ENCODE assay signal across 17 mouse cellular contexts in the genomic region with DNA sequence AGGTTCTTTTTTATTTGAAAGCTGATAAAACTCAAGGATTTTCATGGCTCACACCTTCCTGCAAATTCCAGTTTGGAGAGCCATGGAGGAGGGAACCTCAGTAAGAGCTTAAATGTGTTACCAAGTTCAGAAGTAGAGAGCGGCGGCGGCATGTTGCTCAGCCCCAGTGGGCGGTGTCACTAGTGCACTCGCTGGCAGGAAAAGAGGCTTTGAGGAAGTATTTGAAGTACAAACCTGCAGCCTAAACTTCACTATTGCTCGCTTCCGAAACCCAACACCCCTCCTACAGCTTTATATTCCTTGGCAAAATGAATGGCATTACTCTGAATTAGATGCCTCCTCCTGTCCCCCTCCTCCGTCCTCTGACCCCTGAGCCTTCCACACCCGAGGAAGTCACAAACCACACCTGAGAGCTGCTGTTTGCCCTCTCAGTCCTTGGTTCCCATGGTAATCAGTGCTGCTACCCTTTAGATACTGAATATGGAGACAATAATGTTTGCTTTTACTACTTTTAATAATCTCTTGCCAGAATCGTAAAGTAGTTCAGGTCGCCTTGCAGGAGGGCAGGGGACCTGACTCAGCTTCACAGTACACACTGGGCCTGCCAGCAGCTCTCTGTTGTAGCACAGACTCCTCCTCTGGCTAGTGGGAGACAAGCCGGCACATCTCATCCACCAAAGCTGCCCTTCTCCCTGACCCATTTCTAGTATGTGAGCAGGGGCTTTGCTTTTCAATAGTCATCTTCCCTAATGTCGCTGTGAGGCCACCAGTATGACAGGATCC.
DNase-seq lines count a peak whose midpoint lies in the region; ATAC-seq and TF ChIP-seq lines count a peak whose summit lies in the region.
"Had no signal": no experiment of that assay in that cellular context is flagged by ENCODE, and none has a peak within 500 bp of the region (broad histone marks: within the 10 kb centered on the region; RNA-seq: fewer than 3 reads in every experiment).

No protein-coding gene starts in this region.

- peaks cover 49% of the 10 kb centered on the region for H3K36me3 ChIP-seq in lung, embryonic 14.5 days (ENCODE audit: insufficient read depth)
- peaks cover 64% of the 10 kb centered on the region for H3K36me3 ChIP-seq in intestine, embryonic 14.5 days (ENCODE audit: control insufficient read depth, insufficient read depth, low read length)

- no peaks in the 10 kb centered on the region for H3K27me3 ChIP-seq in lung, embryonic 14.5 days (ENCODE audit: insufficient read depth, low read length)
- H3K27me3 ChIP-seq in intestine, embryonic 14.5 days (replicated peaks; ENCODE audit: control insufficient read depth, insufficient read depth, low read length): no peaks in the 10 kb centered on the region
- H3K27me3 ChIP-seq: embryonic facial prominence, embryonic 15.5 days; heart, embryonic 15.5 days; hindbrain, embryonic 13.5 days; limb, embryonic 13.5 days; midbrain, embryonic 12.5 days had no signal

- WGBS in lung, embryonic 14.5 days: 67% methylated on average over 13 of the region's 13 CpGs
- WGBS in intestine, embryonic 14.5 days: 78% methylated on average over 13 of the region's 13 CpGs

- ATAC-seq in lung, embryonic 14.5 days (ENCODE audit: insufficient read depth): no peak
- ATAC-seq in intestine, embryonic 14.5 days (replicated peaks; ENCODE audit: low FRiP score, low TSS enrichment, low read depth): peak; percentile 78
- ATAC-seq in megakaryocyte-erythroid progenitor cell, adult 5-6 weeks (replicated peaks; ENCODE audit: low FRiP score, low TSS enrichment, poor library complexity, severe bottlenecking): peak; percentile 48

- no peaks in the 10 kb centered on the region for H3K4me1 ChIP-seq in lung, embryonic 14.5 days (ENCODE audit: insufficient read depth)
- H3K4me1 ChIP-seq in intestine, embryonic 14.5 days (replicated peaks; ENCODE audit: control insufficient read depth, insufficient read depth, low read length): peaks cover 6% of the 10 kb centered on the region
- H3K4me1 ChIP-seq: heart, embryonic 15.5 days had no signal

- H3K9ac ChIP-seq in lung, embryonic 14.5 days: no peak overlapping the region
- H3K9ac ChIP-seq in intestine, embryonic 14.5 days (ENCODE audit: low read length): no peak overlapping the region
- H3K9ac ChIP-seq: embryonic facial prominence, embryonic 15.5 days; heart, embryonic 15.5 days; hindbrain, embryonic 13.5 days; limb, embryonic 13.5 days; midbrain, embryonic 12.5 days had no signal

- DNase-seq in lung, embryonic 14.5 days: peak; percentile 46
- DNase-seq in lung, postnatal 14 days: no peak
- DNase-seq in T-cell, adult 2 months (ENCODE audit: low spot score): peak; percentile 52
- no peak for DNase-seq in intestine, embryonic 14.5 days (ENCODE audit: low spot score)
- no peak for DNase-seq in retina, embryonic 14.5 days (ENCODE audit: low spot score)
- no peak for DNase-seq in spleen, postnatal 36 days (ENCODE audit: low spot score in 2 of 2)
- DNase-seq in kidney, adult 9 months: no peak
- DNase-seq: adrenal gland, adult 8-10 months; cerebellum, adult 8-10 months; kidney, adult 8-10 months had no signal

- TF ChIP-seq CTCF in lung, embryonic 14.5 days (IDR thresholded peaks at IDR 0.05; ENCODE audit: low read depth): no peak

- no peak overlapping the region for H3K4me3 ChIP-seq in lung, embryonic 14.5 days (ENCODE audit: low read depth, low read length)
- no peak overlapping the region for H3K4me3 ChIP-seq in intestine, embryonic 14.5 days (ENCODE audit: low read depth, low read length)
- H3K4me3 ChIP-seq: embryonic facial prominence, embryonic 15.5 days; heart, embryonic 15.5 days; hindbrain, embryonic 13.5 days; left cerebral cortex, adult 2 months; limb, embryonic 13.5 days; midbrain, embryonic 12.5 days had no signal

- no peaks in the 10 kb centered on the region for H3K9me3 ChIP-seq in lung, embryonic 14.5 days (ENCODE audit: low read depth, low read length)
- no peaks in the 10 kb centered on the region for H3K9me3 ChIP-seq in intestine, embryonic 14.5 days (ENCODE audit: control insufficient read depth, low read length)
- H3K9me3 ChIP-seq: embryonic facial prominence, embryonic 15.5 days; heart, embryonic 15.5 days; hindbrain, embryonic 13.5 days; limb, embryonic 13.5 days; midbrain, embryonic 12.5 days had no signal

- peak overlapping the region; percentile 25; the same call in 1 of the 2 replicates for H3K27ac ChIP-seq in lung, embryonic 14.5 days (ENCODE audit: low read depth)
- H3K27ac ChIP-seq in intestine, embryonic 14.5 days (ENCODE audit: low read depth): no peak overlapping the region
- H3K27ac ChIP-seq: embryonic facial prominence, embryonic 15.5 days; heart, embryonic 15.5 days; hindbrain, embryonic 13.5 days; left cerebral cortex, adult 2 months; limb, embryonic 13.5 days; midbrain, embryonic 12.5 days had no signal

- no peak overlapping the region for H3K4me2 ChIP-seq in lung, embryonic 14.5 days
- no peak overlapping the region for H3K4me2 ChIP-seq in intestine, embryonic 14.5 days (ENCODE audit: low read length)
- H3K4me2 ChIP-seq: embryonic facial prominence, embryonic 15.5 days; heart, embryonic 15.5 days; hindbrain, embryonic 13.5 days; limb, embryonic 13.5 days; midbrain, embryonic 12.5 days had no signal

Comparison
In these comparisons a context has a peak if more than half of its experiments do, and no peak if none do; other contexts are left out.
1. DNase-seq: peak in lung, embryonic 14.5 days (single experiment) and T-cell, adult 2 months (single experiment); none in lung, postnatal 14 days (single experiment), intestine, embryonic 14.5 days (single experiment), retina, embryonic 14.5 days (single experiment), spleen, postnatal 36 days (0 of 2) and kidney, adult 9 months (single experiment).